Mouse (Mus musculus): ENCODE measurements around the gene Bola3.

The Bola3 gene

DNA sequence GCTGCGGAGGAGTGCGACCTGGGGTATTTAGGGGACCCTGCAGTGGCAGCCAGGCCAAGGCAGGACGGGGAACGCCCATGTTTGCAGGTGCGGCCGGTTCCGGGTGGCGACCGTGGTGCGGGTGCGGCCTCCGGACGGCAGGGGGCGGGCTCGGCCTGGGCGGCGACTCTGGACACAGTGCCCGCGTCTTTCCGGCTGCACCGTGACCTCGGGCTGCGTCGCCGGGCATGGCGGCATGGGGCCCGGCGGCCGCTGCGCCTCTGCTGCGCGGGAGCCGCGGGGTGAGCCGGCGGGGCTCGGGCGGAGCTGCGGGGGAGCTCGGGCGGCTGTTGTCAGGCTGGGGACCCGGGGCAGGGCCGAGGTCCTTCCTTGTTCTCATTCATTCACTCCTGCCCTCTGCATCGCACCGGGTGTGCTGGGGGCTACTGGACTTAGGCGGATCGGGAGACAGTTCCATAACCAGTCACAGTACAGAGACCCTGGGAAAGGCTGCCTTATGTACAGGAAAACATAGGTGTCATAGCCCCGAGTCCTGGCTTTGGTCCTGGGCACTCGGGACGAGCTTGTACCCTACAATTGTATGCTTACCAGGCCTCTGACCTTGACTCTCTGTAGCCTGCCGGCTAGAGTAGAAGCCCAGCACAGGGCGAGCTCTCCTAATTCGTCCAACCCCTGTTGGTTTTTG, 469 bp downstream of the Bola3 start:
- DNase-seq = peak; percentile 71

DNA sequence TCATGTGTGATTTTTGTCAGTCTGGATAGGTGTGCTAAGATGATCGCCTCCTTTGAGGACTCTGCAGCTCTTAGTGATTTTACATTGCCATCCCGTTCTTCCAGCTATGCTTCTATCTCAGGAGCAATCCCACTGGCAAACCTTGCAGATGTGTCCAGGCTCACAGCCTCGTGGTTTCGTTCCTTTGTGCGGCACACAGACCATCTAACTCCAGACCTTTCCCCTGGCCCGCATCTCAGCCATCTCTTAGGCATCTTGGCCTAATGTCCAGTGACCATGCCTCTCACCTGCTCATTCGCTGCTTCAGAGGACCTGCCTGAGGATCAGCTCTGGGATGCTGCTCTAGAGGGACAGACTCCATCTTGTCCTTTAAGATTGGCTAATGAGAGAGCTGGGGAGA, 1.2 kb downstream of the Bola3 start:
- no peak for DNase-seq

DNA sequence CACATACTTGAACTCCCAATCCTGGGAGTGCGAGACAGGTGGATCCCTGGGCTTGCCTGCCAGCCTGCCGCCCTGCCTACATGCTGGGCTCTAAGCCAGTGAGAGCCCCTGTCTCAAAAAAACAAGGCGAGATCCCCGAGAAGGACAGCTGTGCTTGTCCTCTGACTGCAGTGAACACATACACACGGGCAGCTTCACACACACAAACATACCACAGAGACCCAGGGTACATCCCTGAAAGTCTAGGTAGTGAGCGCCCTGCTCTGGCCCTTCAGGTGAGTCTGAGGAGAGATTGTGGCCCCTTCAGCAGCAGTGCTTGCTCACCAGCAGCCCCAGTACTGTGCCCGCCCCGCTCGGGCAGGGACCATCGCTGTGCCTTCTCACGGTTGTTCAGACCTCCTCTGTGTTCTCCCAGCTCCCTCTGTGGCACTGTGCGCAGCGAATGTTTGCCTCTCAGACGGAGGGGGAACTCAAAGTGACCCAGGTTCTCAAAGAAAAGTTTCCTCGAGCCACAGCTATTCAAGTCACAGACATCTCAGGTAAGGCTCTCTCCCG, 2.0 kb downstream of the Bola3 start:
- no peak for DNase-seq

DNA sequence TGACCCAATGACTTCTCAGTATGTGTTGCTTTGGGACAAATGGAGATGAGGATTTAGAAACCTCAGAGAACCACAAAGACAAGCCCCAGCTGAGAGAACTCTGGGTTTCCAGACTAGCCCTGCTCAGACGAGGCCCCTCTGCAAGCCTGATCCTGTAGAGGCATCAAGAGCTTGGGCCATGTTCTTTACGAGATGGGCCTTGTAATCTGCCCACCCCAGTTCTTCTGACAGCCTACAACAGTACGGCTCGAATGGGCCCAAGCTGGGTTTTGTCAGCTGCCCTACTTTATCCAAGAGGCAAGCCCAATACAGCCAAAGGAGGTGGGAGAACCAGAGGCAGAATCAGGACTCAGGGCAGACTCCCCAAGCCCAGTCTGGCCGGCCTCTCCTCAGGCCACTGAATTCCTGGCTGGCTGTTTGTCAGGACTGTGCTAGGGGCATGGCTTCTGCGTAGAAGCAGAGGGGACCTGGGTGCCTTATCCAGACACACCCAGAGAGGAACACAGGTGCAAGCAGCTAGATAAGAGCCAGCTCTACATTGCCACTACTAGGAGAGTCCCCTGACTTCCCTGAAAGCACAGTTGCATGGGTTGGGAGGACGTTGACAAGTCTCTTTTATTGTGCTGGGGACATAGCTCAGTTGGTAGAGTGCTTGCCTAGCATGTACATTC, 2.7 kb downstream of the Bola3 start:
- no peak for DNase-seq

DNA sequence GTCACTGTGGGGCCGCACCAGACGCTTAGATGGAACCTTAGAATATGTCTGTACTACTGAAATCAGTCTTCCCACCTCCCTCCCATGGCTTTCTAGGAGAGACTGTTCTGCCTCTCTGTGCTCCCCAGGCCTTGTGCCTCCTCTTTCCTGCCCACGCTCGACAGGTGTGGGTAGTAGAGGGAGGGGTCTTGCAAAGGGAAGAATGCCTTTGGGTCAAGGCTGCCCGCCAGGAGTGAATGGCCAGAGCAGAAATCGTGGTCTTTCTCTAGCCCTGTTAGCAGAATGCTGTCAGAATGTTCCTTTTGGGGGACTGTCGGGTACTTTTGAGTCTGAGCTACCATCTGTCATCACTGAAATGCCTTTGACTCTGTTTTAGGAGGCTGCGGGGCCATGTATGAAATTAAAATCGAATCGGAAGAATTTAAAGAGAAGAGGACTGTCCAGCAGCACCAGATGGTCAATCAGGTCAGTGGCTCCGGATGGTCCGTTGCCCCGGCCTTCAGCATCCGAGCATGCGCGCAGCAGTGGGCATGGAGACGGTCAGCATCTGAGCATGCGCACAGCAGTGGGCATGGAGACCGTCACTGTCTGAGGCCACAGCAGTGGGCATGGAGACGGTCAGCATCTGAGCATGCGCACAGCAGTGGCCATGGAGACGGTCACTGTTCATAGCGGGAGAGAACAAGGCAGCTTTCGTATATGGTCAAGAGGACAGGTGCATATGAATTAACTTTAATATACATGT, 3.9 kb downstream of the Bola3 start:
- no peak for DNase-seq

DNA sequence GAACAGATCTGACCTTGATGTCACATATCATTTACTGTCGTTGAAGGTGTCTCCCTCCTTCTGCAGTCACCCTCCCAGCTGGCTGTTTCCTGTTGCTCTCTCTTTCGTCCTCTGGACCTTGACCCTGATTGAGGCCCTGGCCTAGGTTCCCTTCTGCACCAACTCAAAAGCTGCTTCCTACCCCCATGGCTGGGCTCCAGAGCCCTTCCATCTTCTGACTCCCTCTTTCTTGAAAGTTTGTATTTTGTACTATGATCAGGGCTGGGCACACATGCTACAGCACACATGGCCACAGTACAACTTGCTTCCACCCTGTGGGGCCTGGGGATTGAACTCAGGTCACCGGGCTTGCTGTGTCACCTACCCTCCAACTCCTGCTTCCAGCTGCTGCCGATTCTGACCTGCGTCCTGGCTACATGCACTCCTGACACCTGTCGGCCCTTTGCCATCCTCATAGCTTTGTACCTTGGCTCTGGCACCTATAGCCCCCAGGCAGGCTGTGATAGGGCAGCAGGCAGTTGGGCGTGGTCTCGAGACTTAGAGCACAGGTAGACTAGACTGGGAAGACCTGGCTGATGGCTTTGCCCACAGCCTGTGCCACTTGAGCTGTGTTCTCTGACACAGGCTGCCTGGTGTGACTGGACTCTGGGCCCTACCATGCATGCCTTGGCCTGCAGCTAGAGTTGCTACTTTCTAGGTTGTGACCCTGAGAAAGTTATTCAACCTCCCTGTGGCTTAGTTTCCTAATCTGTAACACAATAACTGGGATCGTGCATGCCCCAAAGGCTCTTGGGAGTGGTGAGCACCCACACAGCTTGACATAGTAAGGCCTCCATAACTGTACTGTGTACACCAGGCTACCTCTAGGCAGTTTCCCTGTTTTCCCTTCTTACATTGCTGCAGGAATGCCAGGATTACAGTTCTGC, 6.2 kb downstream of the Bola3 start:
- no peak for DNase-seq

DNA sequence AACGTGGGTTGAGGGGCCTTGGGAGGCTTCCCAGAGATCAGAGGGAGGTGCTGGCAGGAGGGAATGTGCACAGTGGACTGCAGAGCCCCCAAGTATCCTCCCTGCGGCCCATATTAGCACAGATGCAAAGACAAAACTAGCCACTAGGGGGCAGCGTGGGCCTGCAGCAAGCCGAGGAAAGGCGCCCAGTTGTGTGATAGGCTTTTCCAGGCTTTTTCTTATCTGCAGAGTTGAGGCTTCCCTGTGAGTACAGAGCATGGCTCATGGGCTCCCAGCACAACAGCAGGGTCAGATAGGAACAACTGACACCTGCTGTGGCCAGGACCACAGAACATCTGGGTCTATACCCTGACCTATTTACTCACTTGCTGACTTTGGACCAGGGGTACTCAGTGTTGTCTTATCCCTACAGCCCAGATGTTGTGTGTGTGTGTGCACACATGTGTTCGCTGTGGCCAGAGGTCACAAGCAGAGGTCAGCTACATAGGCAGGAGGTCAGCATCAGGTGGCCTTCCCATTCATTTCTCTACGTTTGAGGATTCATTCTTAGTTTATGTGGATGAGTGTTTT, 7.7 kb downstream of the Bola3 start:
- peak; percentile 70 for DNase-seq

DNA sequence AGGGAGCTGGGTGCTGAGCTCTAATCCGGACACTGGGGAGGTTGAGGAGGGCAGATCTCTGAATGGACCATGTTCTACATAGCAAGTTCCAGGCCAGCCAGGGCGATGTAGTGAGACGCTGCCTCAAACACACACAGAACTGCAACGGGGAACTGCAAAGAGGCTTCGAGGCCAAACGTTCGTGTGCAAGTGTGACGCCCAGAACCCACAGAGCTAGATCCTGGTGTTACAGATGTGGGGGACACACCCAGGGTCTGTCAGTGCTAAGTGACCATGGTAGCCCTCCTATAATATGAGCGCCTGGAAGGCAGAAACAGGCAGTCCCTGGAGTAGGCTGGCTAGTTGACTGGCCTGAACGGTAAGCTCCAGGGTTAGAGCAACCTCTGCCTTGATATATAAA, 8.5 kb downstream of the Bola3 start:
- DNase-seq = no peak

DNA sequence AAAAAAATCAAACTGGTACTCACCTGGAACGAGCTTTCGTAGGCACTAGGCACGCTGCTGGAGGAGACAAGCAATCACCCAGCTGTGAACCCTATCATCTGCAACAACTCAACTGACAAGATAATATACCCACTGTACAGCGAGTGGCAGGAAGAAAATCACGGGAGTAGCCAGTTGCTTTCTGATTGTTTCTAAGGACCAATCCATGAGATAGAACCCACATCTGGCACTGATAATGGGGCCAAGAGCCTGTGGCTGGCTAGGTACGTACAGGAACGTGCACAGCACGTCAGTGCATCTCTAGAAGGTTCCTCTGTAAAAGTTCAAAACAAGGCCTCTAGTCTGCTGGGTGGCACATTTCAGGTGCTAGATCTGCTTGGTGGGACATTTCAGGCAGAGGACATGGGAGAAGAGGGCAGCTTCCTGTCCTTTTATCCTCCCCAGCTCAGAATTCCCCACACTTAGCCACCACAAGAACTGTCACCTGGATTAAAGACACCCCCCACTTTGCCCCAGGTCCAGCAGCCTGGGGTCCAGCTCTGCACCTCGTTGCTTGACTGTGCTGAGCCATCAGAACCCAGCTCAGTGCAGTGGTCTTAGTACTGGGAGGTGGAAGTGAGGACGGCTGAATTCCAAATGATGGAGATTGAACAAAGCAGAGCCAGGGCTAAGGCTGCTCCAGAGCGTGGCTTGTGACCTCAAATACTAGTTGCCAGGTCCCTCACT, 12.7 kb downstream of the Bola3 start:
- DNase-seq = no peak

DNA sequence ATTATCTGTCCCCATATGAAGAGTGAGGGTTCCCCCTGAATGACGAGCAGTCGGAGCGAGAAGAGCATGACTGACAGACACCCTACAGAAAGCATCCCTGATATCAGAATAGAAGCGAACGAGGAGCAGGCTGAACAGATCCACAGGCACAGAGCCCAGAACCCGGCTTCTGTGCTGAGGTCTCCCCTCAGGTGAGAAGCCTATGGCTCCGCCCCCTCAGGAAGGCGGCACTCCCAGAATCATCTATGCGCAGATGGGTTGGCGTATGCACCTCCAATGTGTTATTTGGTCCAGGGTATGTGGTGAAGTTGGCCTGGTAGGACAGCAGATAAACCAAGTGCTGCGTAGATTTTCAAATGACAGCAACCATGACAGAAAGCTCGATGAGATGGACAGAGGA, 14.1 kb downstream of the Bola3 start:
- no peak for DNase-seq

DNA sequence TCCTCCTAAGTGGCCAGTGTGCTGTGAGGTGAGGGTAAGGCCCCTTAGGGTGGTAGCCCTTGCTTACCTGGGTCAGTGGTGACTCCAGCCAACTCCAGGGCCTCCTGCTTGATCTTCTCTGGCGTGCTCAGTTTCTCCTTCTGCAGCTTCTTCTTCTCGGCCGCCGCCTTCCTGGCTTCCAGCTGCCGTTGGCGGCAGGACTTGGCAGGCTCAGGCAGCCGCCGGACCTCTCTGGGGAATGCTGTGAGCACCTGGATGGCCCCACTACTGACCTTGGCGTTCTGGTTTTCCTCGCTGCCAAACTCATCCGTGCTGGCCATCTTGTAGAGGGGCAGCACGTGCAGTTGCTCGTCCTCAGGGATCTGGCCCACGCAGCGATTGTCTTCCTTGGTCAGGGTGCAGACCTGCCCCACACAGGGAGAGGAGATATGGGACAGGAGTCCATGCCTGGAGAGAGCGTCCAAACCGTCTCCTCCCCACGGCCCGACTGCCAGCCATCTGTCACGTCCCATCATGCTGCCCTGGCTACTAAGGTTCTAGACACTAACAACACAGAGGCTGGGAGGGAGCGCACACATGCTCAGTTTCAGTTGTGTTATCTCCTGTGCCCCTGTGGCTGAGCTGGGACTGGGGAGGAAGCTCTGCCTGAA, 21.5 kb downstream of the Bola3 start:
- DNase-seq = no peak

DNA sequence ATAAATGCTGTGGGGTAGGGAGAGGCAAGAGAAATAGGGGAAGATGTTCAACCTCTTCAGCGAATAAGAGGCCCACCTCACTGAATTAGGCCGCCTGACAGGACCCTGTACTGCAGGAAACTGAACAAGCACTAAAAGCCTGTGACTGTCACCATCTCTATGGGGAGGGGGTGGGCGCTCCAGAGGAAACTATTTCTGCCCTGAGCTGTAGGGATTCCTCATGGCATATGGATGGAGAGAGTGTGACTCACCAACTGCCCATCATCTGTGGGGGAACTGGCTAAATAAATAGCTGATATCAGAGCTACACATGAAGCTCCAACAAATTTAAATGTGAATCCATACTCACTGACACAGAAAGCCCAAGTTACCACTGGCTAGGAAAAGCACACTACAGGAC, 22.4 kb downstream of the Bola3 start:
- no peak for DNase-seq

DNA sequence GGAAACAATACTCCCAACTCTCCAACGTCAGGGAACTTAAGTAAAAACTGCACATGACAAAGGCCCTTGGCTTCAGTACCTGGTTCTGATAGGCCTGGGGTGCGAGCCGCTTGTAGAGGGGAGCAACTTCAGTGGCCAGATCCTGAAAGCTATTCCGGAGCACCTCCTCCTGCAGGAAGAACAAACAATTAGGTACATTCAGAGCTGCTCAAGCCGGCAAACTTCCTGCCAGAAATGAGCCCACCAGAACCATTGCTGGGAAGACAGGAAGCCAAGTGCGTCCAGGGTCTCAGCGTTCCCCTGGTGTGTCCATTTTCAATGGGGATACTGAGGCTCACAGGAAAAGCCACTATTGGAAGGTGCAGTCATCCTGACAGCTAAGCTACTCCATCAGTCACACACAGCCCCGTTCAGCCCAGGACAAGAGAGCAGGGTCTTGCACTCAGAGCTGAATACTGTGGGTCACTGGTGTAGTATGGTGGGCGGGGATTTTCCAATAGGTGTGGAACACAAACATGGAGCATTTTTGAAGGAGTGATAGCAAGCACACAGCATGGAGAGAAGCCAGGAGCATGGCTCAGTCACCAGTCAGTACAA, 24.9 kb downstream of the Bola3 start:
- DNase-seq = no peak

DNA sequence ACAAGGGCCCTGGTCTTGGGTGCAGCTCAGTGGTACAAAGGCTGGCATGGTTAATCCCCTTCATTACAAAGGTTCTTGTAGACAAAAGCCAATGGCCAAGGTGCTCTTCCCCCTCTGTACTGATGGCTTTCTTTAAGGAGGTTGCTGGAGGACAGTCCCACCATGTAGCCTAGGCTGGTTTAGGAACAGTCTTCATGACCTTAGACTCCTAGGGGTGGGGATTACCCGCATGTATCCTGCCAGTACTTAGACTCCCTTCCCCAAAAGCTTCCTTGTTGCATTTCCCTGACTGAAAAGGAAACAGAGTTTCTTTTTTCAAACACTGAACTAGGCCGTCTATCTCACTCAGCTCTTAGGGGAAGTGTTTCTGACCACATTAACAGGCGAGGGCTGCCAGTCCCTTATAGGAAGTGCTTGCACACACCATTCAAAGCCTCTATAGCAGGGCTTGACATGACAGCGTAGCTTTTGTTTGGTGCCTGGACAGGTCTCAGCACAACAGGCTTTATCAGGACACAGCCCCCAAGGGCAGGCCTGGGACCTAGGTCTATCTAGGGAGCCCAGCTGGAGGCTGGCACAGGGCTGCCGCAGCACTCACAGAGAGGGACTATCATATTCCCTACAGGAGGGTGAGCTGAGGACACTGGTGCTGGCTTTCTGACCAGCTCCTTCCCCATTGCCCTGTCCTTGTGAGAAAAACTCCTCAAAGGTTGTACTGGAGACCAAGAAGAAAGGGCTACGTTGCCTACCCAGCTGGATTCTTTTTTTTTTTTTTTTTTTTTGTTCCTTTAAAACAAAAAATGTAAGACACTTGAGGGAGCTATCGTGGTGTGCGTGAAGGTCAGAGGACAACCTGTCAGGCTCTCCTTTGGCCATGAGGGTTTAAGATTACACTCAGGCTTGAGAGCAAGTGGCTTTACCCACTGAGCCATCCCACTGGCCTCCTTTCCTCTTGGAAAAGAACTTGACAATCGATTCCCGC, 32.9 kb downstream of the Bola3 start:
- peak; percentile 38 for DNase-seq

DNA sequence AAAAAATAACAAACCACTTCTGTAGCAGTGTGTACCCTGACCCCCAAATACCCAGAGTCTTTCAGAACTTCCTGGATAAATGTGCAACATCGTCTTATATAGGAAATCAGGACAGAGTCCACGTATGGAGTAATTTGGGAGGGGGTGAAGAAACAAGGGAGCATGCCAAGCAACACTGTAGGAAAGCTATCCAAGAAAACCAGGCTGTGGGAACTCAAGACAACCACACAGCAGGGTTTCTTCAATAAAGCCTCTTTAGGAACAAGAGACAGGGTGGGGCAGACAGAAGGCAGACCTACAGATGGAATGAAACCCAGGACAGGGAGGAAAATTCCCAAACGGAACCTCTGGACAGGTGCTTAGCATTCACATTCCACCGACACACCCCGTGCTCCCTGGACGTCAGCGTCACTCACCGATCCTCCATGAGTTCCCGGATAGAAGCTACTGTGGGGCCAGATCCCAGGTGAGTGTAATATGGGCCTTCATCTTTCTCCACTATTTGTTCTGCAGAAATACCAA, 36.7 kb downstream of the Bola3 start:
- DNase-seq = no peak

DNA sequence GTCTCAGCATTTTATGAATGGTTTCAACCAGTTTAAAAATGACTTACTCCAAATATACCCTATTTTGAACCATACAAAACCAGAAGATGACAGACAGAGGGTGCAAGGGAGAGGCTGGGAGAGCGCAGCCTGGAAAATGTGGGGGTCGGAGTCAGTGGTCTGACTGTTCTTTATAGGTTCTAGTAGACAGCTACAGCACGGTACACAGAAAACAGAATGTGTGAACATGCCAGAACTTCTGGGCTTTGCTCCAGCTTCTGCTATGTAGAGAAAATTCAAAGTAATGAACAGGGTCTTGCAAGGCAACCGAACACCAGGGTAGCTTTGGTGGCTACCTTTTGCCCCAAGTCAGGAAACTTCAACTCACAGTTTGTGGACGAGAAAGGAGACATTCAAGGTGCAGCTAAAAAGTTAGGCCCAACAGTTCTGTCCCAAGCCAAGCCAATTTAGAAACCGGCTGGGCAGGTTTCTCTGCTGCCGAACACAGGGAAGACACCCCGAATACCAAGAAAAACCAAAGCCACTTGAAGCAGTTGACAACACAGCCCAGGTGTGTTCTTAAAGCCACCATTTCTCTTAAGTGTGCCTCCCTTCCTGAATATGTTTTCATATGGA, 43.3 kb downstream of the Bola3 start:
- DNase-seq = peak; percentile 43

DNA sequence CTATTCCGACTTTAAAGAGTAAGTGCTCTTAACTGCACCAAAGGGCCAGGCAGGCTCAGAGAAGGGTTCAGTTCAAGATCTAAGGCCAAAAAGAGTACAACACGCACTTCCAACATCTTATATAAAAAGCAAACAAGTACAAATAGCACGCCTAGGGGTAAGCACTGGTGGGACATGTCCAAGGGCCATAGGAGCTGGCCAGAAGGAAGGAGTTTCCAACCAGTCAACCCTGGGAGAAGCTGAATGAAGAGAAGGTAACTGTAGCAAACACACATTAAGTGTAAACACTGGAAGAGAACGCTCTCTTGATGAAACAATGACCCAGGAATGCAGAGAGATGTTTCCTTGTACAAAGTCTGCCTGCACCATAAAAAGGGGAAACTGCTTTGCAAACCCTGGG, 45.2 kb downstream of the Bola3 start:
- DNase-seq = no peak

DNA sequence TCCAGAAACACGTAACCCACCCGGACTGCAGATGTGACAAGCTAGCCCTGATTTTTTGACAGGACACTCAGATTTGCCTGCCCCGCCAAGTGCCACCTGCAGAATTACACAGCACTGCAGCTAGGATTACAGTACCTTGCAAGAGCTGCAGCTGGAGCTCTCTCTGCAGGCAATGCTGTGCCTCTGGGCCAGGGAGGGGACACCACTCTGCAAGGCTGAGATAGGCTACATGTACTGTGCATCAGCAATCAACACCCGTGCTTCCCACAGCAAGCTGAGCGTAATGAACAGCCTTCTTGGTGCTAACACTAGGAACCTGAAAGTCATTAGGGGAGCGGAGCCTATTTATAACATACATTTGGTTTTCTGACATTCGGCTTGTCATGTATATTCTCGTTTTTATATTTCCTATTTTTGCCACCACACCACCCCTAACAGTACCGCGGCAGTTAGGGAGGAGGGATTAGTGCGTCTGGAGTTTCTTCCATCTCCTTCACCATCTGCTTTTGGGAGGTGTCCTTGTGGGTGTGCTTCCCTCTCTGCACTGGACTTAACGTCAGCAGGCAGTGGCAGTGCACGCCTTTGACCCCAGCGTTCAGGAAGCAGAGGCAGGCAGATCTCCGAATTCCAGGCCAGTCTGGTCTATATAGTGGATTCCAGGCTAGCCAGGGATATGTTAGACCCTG, 46.7 kb downstream of the Bola3 start:
- DNase-seq = no peak
